Mouse (Mus musculus) hindbrain, postnatal 0 days (tissue): ENCODE measurements around the gene Gpr85. TPM values are rescaled to one million over a fixed set of nuclear protein-coding genes. Genes with fewer than 3 reads are reported as not detected.

Experiments used
- ATAC-seq: fragments of 200-750 bp; cut with Nextera tagmentation; 2 replicates; pipeline ENCODE4 v1.8.0; 2017; ENCODE audit warnings: mild to moderate bottlenecking, moderate TSS enrichment, moderate library complexity
- DNase-seq: peaks from one replicate; pipeline ENCODE4 v3.0.0-alpha.2; 2015; ENCODE audit warnings: low spot score
- H3K27ac ChIP-seq: fragments of 300-500 bp; sonication (generic); 2 replicates; pipeline ENCODE4 v1.5.1; 2014; ENCODE audit warnings: mild to moderate bottlenecking
- H3K27me3 ChIP-seq: fragments of 300-500 bp; sonication (generic); 2 replicates; pipeline ENCODE4 v1.6.1; 2014; ENCODE audit warnings: low read length, mixed read lengths; ENCODE audit not compliant: insufficient read depth
- H3K36me3 ChIP-seq: fragments of 300-500 bp; sonication (generic); 2 replicates; pipeline ENCODE4 v1.6.1; 2014; ENCODE audit warnings: low read length, mixed read lengths; ENCODE audit not compliant: insufficient read depth
- H3K4me1 ChIP-seq: fragments of 300-500 bp; sonication (generic); 2 replicates; pipeline ENCODE4 v1.6.1; 2014; ENCODE audit warnings: antibody characterized with exemption, low read length, mixed read lengths; ENCODE audit not compliant: insufficient read depth
- H3K4me2 ChIP-seq: fragments of 300-500 bp; sonication (generic); 2 replicates; pipeline ENCODE4 v1.6.1; 2014; ENCODE audit warnings: low read depth, mild to moderate bottlenecking, low read length, moderate library complexity, mixed read lengths
- H3K4me3 ChIP-seq: fragments of 300-500 bp; sonication (generic); 2 replicates; pipeline ENCODE4 v1.5.1; 2014; ENCODE audit warnings: low read length
- H3K9ac ChIP-seq: fragments of 300-500 bp; sonication (generic); replicated peaks from 2 replicates; pipeline ENCODE4 v1.6.1; 2014; ENCODE audit warnings: mild to moderate bottlenecking, low read length, moderate library complexity, mixed read lengths
- H3K9me3 ChIP-seq: fragments of 300-500 bp; sonication (generic); 2 replicates; pipeline ENCODE4 v1.6.1; 2016; ENCODE audit warnings: low read length, mixed read lengths
- CTCF ChIP-seq: IDR thresholded peaks from 2 replicates; pipeline ENCODE4 v1.5.1; 2016; ENCODE audit warnings: antibody characterized with exemption, control low read depth, low read depth
- WGBS: fragments of 180-500 bp; shearing (Covaris S2); extraction: QIAGEN DNeasy Blood & Tissue Kit; methylation state at CpG from one replicate; pipeline ENCODE4 v1.1.7; 2014; 5-methylcytosine and 5-hydroxymethylcytosine counted together
- polyA plus RNA-seq: library from polyadenylated mRNA; unstranded; fragments of >200 nt; fragmentation: Nextera tagmentation; extraction: Ambion mirVana; gene quantifications from 2 replicates; pipeline ENCODE4 v1.2.1, GENCODE M21; 2015
- total RNA-seq: library from RNA; depleted of rRNA; stranded (reverse); fragments of >200 nt; gene quantifications from 2 replicates; pipeline ENCODE4 v1.2.3, GENCODE M21; 2014; rRNA removed

Gene Gpr85
- total and polyA plus RNA-seq, 2 experiments from 2014 or later: 77.8 to 87.5 TPM

DNA sequence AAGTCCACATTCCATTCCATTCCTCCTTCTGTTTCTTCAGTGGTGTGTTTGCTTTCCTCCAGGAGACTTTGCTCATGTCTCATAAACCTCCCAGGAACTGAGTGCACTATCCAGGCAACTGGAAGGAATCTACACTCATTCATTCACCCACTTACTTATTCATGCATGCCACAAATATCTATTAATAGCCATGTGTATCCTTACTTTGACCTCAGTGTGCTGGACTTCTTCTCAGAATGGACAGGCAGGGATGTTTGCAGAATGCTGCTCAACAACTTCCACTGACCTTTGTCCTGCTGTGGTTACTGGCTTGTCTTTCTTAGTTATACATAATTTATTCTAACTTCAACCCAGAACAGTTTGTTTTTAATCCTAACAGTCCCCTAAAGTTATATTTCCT, 23.1 kb downstream of the Gpr85 start:
- no peak overlapping the region for H3K4me3 ChIP-seq
- DNase-seq: no peak
- H3K27ac ChIP-seq: no peak overlapping the region
- H3K4me2 ChIP-seq: no peak overlapping the region
- TF ChIP-seq CTCF: no peak
- no peaks in the 10 kb centered on the region for H3K27me3 ChIP-seq
- no peaks in the 10 kb centered on the region for H3K9me3 ChIP-seq
- H3K36me3 ChIP-seq: no peaks in the 10 kb centered on the region
- no peak for ATAC-seq
- H3K4me1 ChIP-seq: no peaks in the 10 kb centered on the region
- H3K9ac ChIP-seq: no peak overlapping the region

DNA sequence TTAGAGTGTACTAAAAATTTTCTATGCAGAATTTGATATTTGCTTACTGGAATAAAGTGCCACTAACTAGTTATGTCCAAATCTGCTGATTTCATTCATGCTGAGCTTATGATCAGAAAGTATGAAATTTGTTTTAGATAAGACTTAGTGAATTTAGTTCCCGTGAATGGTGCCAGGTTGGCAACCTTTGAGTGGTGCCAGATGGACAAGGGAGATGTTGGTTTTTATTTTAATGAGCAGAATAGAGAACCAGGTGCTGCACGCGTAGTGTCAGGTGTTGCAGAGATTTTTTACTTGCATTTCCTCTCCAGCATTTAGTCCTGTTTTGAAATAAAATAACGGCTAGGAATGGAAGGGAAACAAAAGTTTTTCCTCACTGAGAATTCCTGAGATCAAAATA, 27.6 kb downstream of the Gpr85 start:
- DNase-seq (no peak), ATAC-seq (no peak)
- no peaks in the 10 kb centered on the region for H3K27me3 ChIP-seq
- H3K4me3 ChIP-seq: no peak overlapping the region
- TF ChIP-seq CTCF: no peak
- 75% methylated on average over 4 of the region's 4 CpGs for WGBS
- no peak overlapping the region for H3K9ac ChIP-seq
- H3K27ac ChIP-seq: no peak overlapping the region
- H3K36me3 ChIP-seq: no peaks in the 10 kb centered on the region
- H3K4me1 ChIP-seq: no peaks in the 10 kb centered on the region
- H3K9me3 ChIP-seq: no peaks in the 10 kb centered on the region
- no peak overlapping the region for H3K4me2 ChIP-seq

DNA sequence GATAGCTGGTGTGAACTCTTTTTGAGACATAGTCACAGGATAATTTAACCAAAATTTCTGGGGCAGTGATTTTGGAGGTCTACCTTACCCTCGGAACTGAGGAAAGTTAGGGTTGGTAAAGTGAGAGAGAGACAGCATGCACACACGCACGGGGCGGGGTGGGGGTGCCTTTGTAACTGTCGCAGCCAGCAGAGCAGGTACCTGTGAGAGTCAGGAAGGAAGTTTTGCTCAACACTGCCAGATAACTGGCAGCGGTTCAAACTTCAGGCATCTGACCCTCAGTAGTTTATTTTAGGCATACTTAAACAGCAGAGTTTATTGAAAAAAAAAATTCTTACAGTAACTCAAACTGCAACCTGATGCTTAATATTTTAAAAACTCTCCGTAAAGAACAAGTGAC, 39.7 kb downstream of the Gpr85 start:
- H3K27ac ChIP-seq: no peak overlapping the region
- WGBS: 69% methylated on average over 7 of the region's 7 CpGs
- no peak overlapping the region for H3K4me2 ChIP-seq
- no peak for TF ChIP-seq CTCF
- ATAC-seq (no peak), DNase-seq (no peak)
- no peaks in the 10 kb centered on the region for H3K4me1 ChIP-seq
- no peaks in the 10 kb centered on the region for H3K9me3 ChIP-seq
- H3K4me3 ChIP-seq: no peak overlapping the region
- no peaks in the 10 kb centered on the region for H3K36me3 ChIP-seq
- no peak overlapping the region for H3K9ac ChIP-seq
- no peaks in the 10 kb centered on the region for H3K27me3 ChIP-seq

DNA sequence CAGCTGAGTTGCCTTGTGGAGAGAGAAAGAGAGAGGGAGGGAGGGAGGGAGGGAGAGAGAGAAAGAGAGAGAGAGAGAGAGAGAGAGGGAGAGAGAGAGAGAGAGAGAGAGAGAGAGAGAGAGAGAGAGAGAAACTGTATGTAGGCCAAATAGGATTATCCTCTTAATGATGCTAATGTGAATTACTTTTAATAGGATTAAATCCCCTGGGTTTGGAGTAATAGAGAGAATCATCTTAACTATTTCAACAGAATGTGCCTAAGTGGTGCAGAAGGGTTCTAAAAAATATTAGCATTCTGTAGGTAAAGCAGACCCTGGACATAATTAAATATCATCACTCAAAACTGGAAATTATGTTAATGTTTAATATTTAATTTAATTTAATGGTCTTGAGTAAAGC, 42.4 kb downstream of the Gpr85 start:
- no peaks in the 10 kb centered on the region for H3K36me3 ChIP-seq
- no peaks in the 10 kb centered on the region for H3K9me3 ChIP-seq
- H3K4me1 ChIP-seq: no peaks in the 10 kb centered on the region
- H3K4me2 ChIP-seq: no peak overlapping the region
- no peak for ATAC-seq
- DNase-seq: peak; percentile 20
- H3K27ac ChIP-seq: no peak overlapping the region
- H3K9ac ChIP-seq: no peak overlapping the region
- H3K27me3 ChIP-seq: no peaks in the 10 kb centered on the region
- TF ChIP-seq CTCF: no peak
- no peak overlapping the region for H3K4me3 ChIP-seq

Other genes starting within 250 kb of the Gpr85 start
- gene Tmem168, start 231.8 kb downstream of the Gpr85 start, total RNA-seq: 13.9 and 16.7 TPM in 2 replicates
- gene Tmem168, start 231.8 kb downstream of the Gpr85 start, polyA plus RNA-seq: 15.3 and 16.3 TPM in 2 replicates
- gene Bmt2, start 162.0 kb downstream of the Gpr85 start, total RNA-seq: 19.4 and 20.6 TPM in 2 replicates
- 11.2 and 11.8 TPM in 2 replicates for gene Bmt2, start 162.0 kb downstream of the Gpr85 start, polyA plus RNA-seq
- 9.8 and 15.6 TPM in 2 replicates for gene 2610001J05Rik, start 31.6 kb upstream of the Gpr85 start, total RNA-seq
- gene 2610001J05Rik, start 31.6 kb upstream of the Gpr85 start, polyA plus RNA-seq: 122 TPM in 2 replicates